Mouse (Mus musculus): ENCODE measurements around the gene Aqp3.

DNA sequence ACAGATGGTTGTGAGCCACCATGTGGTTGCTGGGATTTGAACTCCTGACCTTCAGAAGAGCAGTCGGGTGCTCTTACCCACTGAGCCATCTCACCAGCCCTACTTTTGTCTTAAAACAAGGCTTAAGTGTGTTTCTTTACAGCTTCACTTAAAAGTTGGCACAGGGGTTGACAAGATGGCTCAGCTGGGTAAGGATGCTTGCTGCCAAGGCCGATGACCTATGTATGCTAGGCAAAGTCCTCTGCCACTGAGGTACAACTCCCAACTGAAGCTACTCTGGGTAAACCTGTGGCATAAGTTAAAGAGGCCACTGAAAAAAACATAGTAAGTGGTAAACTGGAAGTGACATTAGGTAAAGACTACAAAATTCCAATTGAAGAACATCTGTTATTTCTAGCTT, 44.6 kb upstream of the Aqp3 start:
- TF ChIP-seq NRF1 (IDR thresholded peaks at IDR 0.05; ENCODE audit: low read depth, low read length) (no peak), CTCF (conservative IDR thresholded peaks at IDR 0.05 in 1 of 2, IDR thresholded peaks at IDR 0.05 in 1 of 2; ENCODE audit: low read depth in 2 of 2, low read length in 2 of 2) (no peak), MYC (IDR thresholded peaks at IDR 0.05; ENCODE audit: low read depth, low read length) (no peak), ZMIZ1 (IDR thresholded peaks at IDR 0.05; ENCODE audit: low read depth, low read length) (no peak), ETS1 (conservative IDR thresholded peaks at IDR 0.05; ENCODE audit: low read depth, low read length) (no peak), POLR2A (IDR thresholded peaks at IDR 0.05; ENCODE audit: low read depth, low read length) (no peak)

Data from CH12.LX (cell line).